Mouse (Mus musculus) gastrocnemius, postnatal 25 days (tissue): ENCODE data around the gene Hoxa1. TPM values are rescaled to one million over a fixed set of nuclear protein-coding genes. Genes with fewer than 3 reads are reported as not detected.

Source experiments
- DNase-seq: peaks from one replicate; pipeline ENCODE4 v3.0.0; 2022
- long read RNA-seq, 2 experiments: library from polyadenylated mRNA; stranded (forward); transcript quantifications; one replicate each; pipeline ENCODE4 v2.0.0; 2021
- total RNA-seq, 2 experiments: library from RNA; stranded (reverse); gene quantifications; 1 replicate in 1 of 2; 2 replicates in 1 of 2; pipeline ENCODE4 v1.2.3; 2021

Gene Hoxa1
- under 1 TPM in 1 of 2 experiments, not detected in 1; 0.21 TPM for total RNA-seq
- long read RNA-seq, experiment 1, partial matches to known transcripts = 0 of 1 reads
- long read RNA-seq, experiment 1, other reads (novel, unspliced or antisense) = 1 of 1 reads
- long read RNA-seq, experiment 2 = 0 reads

- peak; percentile 70 for DNase-seq
These were observed at the start of gene Hoxa1 for GRCm38 (mm10) chr6:52158276-52159051. Hoxa1 (minus strand) TSS chr6:52158317.

GRCm38 (mm10) chr6:52207684-52207976 is 49.5 kb upstream of the Hoxa1 start:
- DNase-seq = no peak

- DNase-seq = no peak
These were observed 49.0 kb upstream of the Hoxa1 start for GRCm38 (mm10) chr6:52206882-52207683.

GRCm38 (mm10) chr6:52205638-52206621 is 47.8 kb upstream of the Hoxa1 start:
- DNase-seq = no peak

GRCm38 (mm10) chr6:52205221-52205620 is 47.1 kb upstream of the Hoxa1 start:
- no peak for DNase-seq

GRCm38 (mm10) chr6:52204050-52204752 is 46.1 kb upstream of the Hoxa1 start, which contains the start of gene Hoxa5:
Hoxa5 (minus strand) TSS chr6:52204587.
- DNase-seq = peak; percentile 71

- DNase-seq = no peak
These were observed 45.4 kb upstream of the Hoxa1 start for GRCm38 (mm10) chr6:52203371-52204049.

GRCm38 (mm10) chr6:52203121-52203370 is 44.9 kb upstream of the Hoxa1 start:
- no peak for DNase-seq

GRCm38 (mm10) chr6:52202362-52203120 is 44.4 kb upstream of the Hoxa1 start:
- DNase-seq = no peak

- no peak for DNase-seq
These were observed 43.2 kb upstream of the Hoxa1 start for GRCm38 (mm10) chr6:52201269-52201668.

- DNase-seq = no peak
These were observed 42.7 kb upstream of the Hoxa1 start for GRCm38 (mm10) chr6:52200751-52201250.

GRCm38 (mm10) chr6:52200073-52200750 is 42.1 kb upstream of the Hoxa1 start:
- DNase-seq = no peak

GRCm38 (mm10) chr6:52197271-52197670 is 39.2 kb upstream of the Hoxa1 start:
- no peak for DNase-seq

- DNase-seq = no peak
These were observed 38.7 kb upstream of the Hoxa1 start for GRCm38 (mm10) chr6:52196811-52197210.

GRCm38 (mm10) chr6:52194690-52195089 is 36.6 kb upstream of the Hoxa1 start:
- DNase-seq = no peak

GRCm38 (mm10) chr6:52191860-52192550 is 33.9 kb upstream of the Hoxa1 start:
- peak; percentile 84 for DNase-seq

GRCm38 (mm10) chr6:52190906-52191810 is 33.0 kb upstream of the Hoxa1 start, which contains the start of gene Hoxa4:
Hoxa4 (minus strand) TSS chr6:52191753.
- DNase-seq = no peak

- no peak for DNase-seq
These were observed 32.3 kb upstream of the Hoxa1 start for GRCm38 (mm10) chr6:52190410-52190809.
